12 mouse cellular contexts compared by ENCODE assay signal in genomic region chr5:89500182-89500581, GRCm38 (mm10). TPM values are rescaled to one million over a fixed set of nuclear protein-coding genes. Genes with fewer than 3 reads are reported as not detected.
DNase-seq lines count a peak whose midpoint lies in the region; ATAC-seq and TF ChIP-seq lines count a peak whose summit lies in the region.
"Had no signal": no experiment of that assay in that cellular context is flagged by ENCODE, and none has a peak within 500 bp of the region (broad histone marks: within the 10 kb centered on the region; RNA-seq: fewer than 3 reads in every experiment).

No protein-coding gene starts in this region.

- no peaks in the 10 kb centered on the region for H3K4me1 ChIP-seq in kidney, embryonic 16.5 days (ENCODE audit: insufficient read depth, low read length)
- H3K4me1 ChIP-seq in hindbrain, embryonic 12.5 days, result no peaks in the 10 kb centered on the region

- H3K27me3 ChIP-seq in kidney, embryonic 16.5 days (ENCODE audit: insufficient read depth, low read length), result no peaks in the 10 kb centered on the region
- H3K27me3 ChIP-seq in Patski, result peaks cover 13% of the 10 kb centered on the region
- no peaks in the 10 kb centered on the region for H3K27me3 ChIP-seq in hindbrain, embryonic 12.5 days

- POLR2A ChIA-PET in Patski (lab: Charles Lee), result interaction anchor here (0.7 to 1.5 kb wide), 2 partner anchors 32 to 56 kb away, joined by 3 read pairs; no protein-coding TSS in a partner anchor

- no peak overlapping the region for H3K27ac ChIP-seq in kidney, embryonic 16.5 days (ENCODE audit: low read length)
- no peak overlapping the region for H3K27ac ChIP-seq in hindbrain, embryonic 12.5 days

- in situ Hi-C loops in Patski (cut with MboI; ENCODE audit: low pct_unique_long_range_greater_than_20kb), result no loop called here

- H3K9ac ChIP-seq in kidney, embryonic 16.5 days (replicated peaks; ENCODE audit: low read length), result no peak overlapping the region
- no peak overlapping the region for H3K9ac ChIP-seq in hindbrain, embryonic 12.5 days

- no peak overlapping the region for H3K4me3 ChIP-seq in kidney, embryonic 16.5 days (ENCODE audit: low read length)
- H3K4me3 ChIP-seq in hindbrain, embryonic 12.5 days, result no peak overlapping the region
- H3K4me3 ChIP-seq: myocyte had no signal

- H3K9me3 ChIP-seq in kidney, embryonic 16.5 days (ENCODE audit: low read length), result no peaks in the 10 kb centered on the region
- no peaks in the 10 kb centered on the region for H3K9me3 ChIP-seq in hindbrain, embryonic 12.5 days (replicated peaks)

- H3K4me2 ChIP-seq in kidney, embryonic 16.5 days (replicated peaks; ENCODE audit: low read depth, low read length), result no peak overlapping the region
- H3K4me2 ChIP-seq in hindbrain, embryonic 12.5 days (replicated peaks), result no peak overlapping the region

- DNase-seq in kidney, adult 11 months, result peak; percentile 18
- DNase-seq in Patski (ENCODE audit: low read depth, low spot score), result no peak
- peak; percentile 21 to 64 for DNase-seq in kidney, adult 8-10 months
- DNase-seq in naive thymus-derived CD4-positive, alpha-beta T cell, adult 2 months (ENCODE audit: low read depth), result peak; percentile 14
- no peak for DNase-seq in layer of hippocampus, adult 11-12 months (ENCODE audit: low spot score)
- DNase-seq in layer of hippocampus, adult 8-10 months (ENCODE audit: low spot score in 2 of 2), result no peak
- DNase-seq: thymus, postnatal 14 days had no signal

- 63% methylated on average over 6 of the region's 6 CpGs for WGBS in kidney, embryonic 16.5 days
- 57% methylated on average over 6 of the region's 6 CpGs for WGBS in hindbrain, embryonic 12.5 days

- peak; percentile 80 for TF ChIP-seq CTCF in Patski (IDR thresholded peaks at IDR 0.05)

- ATAC-seq in kidney, embryonic 16.5 days (ENCODE audit: low FRiP score, low TSS enrichment), result no peak
- peak; percentile 47 for ATAC-seq in Patski
- no peak for ATAC-seq in hindbrain, embryonic 12.5 days (ENCODE audit: low FRiP score)

- no peaks in the 10 kb centered on the region for H3K36me3 ChIP-seq in kidney, embryonic 16.5 days (ENCODE audit: insufficient read depth, low read length)
- H3K36me3 ChIP-seq in hindbrain, embryonic 12.5 days, result no peaks in the 10 kb centered on the region

- CTCF ChIA-PET in Patski (lab: Charles Lee), result interaction anchor here (0.6 to 4.7 kb wide), 23 partner anchors 10 to 171 kb away, joined by 3 to 50 read pairs (median 4); partner anchors contain the start of gene Gc

RNA-seq across cellular contexts. Expression of gene Npffr2, which starts 27.0 kb away (rescaled TPM):
- polyA plus RNA-seq in kidney, embryonic 16.5 days (2015; fragmentation: Nextera tagmentation; extraction: Ambion mirVana), result not detected in 2 replicates
- 0.05 TPM for polyA plus RNA-seq in Patski (2021)
- total RNA-seq in layer of hippocampus, adult 8-10 months (2022), result under 1 TPM in 1 of 4 experiments, not detected in 3; 0.19 TPM
- polyA plus RNA-seq in hindbrain, embryonic 12.5 days (2016; fragmentation: Nextera tagmentation; extraction: Ambion mirVana), result 0.14 TPM in 1 of 2 replicates, not detected in the other
- total RNA-seq: layer of hippocampus, adult 18-20 months had no signal
- polyA plus RNA-seq: myocyte had no signal

RNA-seq across cellular contexts. Expression of gene Gc, which starts 42.5 kb away (rescaled TPM):
- polyA plus RNA-seq in kidney, embryonic 16.5 days (2015; fragmentation: Nextera tagmentation; extraction: Ambion mirVana), result 5.1 and 6.1 TPM in 2 replicates
- polyA plus RNA-seq in Patski (2021), result 105 TPM
- total RNA-seq in layer of hippocampus, adult 8-10 months (2022), result not detected
- polyA plus RNA-seq in hindbrain, embryonic 12.5 days (2016; fragmentation: Nextera tagmentation; extraction: Ambion mirVana), result not detected in 2 replicates
- total RNA-seq: layer of hippocampus, adult 18-20 months had no signal
- polyA plus RNA-seq: forebrain, embryonic 11.5 days; myocyte had no signal

Comparison
In these comparisons a context has a peak if more than half of its experiments do, and no peak if none do; other contexts are left out.
1. DNase-seq: peak in kidney, adult 11 months (single experiment), kidney, adult 8-10 months (2 of 2) and naive thymus-derived CD4-positive, alpha-beta T cell, adult 2 months (single experiment); none in Patski (single experiment), layer of hippocampus, adult 11-12 months (single experiment) and layer of hippocampus, adult 8-10 months (0 of 2).
2. RNA of gene Gc, which starts 42.5 kb away (polyA plus RNA-seq): 105 TPM in Patski (single experiment); 5.1 to 6.1 TPM in kidney, embryonic 16.5 days and not detected in hindbrain, embryonic 12.5 days; every median in the first group is over 10 times any median in the second.